Mouse (Mus musculus): ENCODE measurements around the gene A930033H14Rik. TPM values are rescaled to one million over a fixed set of nuclear protein-coding genes. Genes with fewer than 3 reads are reported as not detected.

The A930033H14Rik gene
- polyA plus RNA-seq, 1 experiment, result not detected

- H3K27ac ChIP-seq (ENCODE audit: control insufficient read depth, insufficient read depth, low read depth, low read length, poor library complexity), result no peak overlapping the region
- TF ChIP-seq POLR2A (IDR thresholded peaks at IDR 0.05; ENCODE audit: borderline replicate concordance, control insufficient read depth, low read depth, low read length) (no peak), CTCF (IDR thresholded peaks at IDR 0.05; ENCODE audit: control insufficient read depth, insufficient read depth, low read length) (no peak)
- peaks cover 5% of the 10 kb centered on the region for H3K4me1 ChIP-seq (ENCODE audit: control insufficient read depth, insufficient read depth, low read length)
- 85% methylated on average over 4 of the region's 4 CpGs for WGBS
- H3K4me3 ChIP-seq (replicated peaks; ENCODE audit: control insufficient read depth, low read depth, low read length), result no peak overlapping the region
These were observed 32.3 kb upstream of the A930033H14Rik start for GRCm38 (mm10) chr10:69245151-69245550.

- TF ChIP-seq POLR2A (IDR thresholded peaks at IDR 0.05; ENCODE audit: borderline replicate concordance, control insufficient read depth, low read depth, low read length) (no peak), CTCF (IDR thresholded peaks at IDR 0.05; ENCODE audit: control insufficient read depth, insufficient read depth, low read length) (no peak)
- WGBS, result 49% methylated on average over 2 of the region's 2 CpGs
- no peak overlapping the region for H3K27ac ChIP-seq (ENCODE audit: control insufficient read depth, insufficient read depth, low read depth, low read length, poor library complexity)
- no peak overlapping the region for H3K4me3 ChIP-seq (replicated peaks; ENCODE audit: control insufficient read depth, low read depth, low read length)
- H3K4me1 ChIP-seq (ENCODE audit: control insufficient read depth, insufficient read depth, low read length), result no peaks in the 10 kb centered on the region
These were observed 27.6 kb upstream of the A930033H14Rik start for GRCm38 (mm10) chr10:69240530-69240929.

GRCm38 (mm10) chr10:69238311-69238710, 25.4 kb upstream of the A930033H14Rik start:
- no peaks in the 10 kb centered on the region for H3K4me1 ChIP-seq (ENCODE audit: control insufficient read depth, insufficient read depth, low read length)
- H3K27ac ChIP-seq (ENCODE audit: control insufficient read depth, insufficient read depth, low read depth, low read length, poor library complexity), result no peak overlapping the region
- no peak overlapping the region for H3K4me3 ChIP-seq (replicated peaks; ENCODE audit: control insufficient read depth, low read depth, low read length)
- TF ChIP-seq POLR2A (IDR thresholded peaks at IDR 0.05; ENCODE audit: borderline replicate concordance, control insufficient read depth, low read depth, low read length) (no peak), CTCF (IDR thresholded peaks at IDR 0.05; ENCODE audit: control insufficient read depth, insufficient read depth, low read length) (no peak)
- 81% methylated on average over 6 of the region's 6 CpGs for WGBS

GRCm38 (mm10) chr10:69237781-69238180, 24.9 kb upstream of the A930033H14Rik start:
- H3K4me3 ChIP-seq (replicated peaks; ENCODE audit: control insufficient read depth, low read depth, low read length), result no peak overlapping the region
- H3K4me1 ChIP-seq (ENCODE audit: control insufficient read depth, insufficient read depth, low read length), result no peaks in the 10 kb centered on the region
- WGBS, result 86% methylated on average over 9 of the region's 9 CpGs
- no peak for TF ChIP-seq POLR2A (IDR thresholded peaks at IDR 0.05; ENCODE audit: borderline replicate concordance, control insufficient read depth, low read depth, low read length)
- no peak for TF ChIP-seq CTCF (IDR thresholded peaks at IDR 0.05; ENCODE audit: control insufficient read depth, insufficient read depth, low read length)
- H3K27ac ChIP-seq (ENCODE audit: control insufficient read depth, insufficient read depth, low read depth, low read length, poor library complexity), result no peak overlapping the region

DNA sequence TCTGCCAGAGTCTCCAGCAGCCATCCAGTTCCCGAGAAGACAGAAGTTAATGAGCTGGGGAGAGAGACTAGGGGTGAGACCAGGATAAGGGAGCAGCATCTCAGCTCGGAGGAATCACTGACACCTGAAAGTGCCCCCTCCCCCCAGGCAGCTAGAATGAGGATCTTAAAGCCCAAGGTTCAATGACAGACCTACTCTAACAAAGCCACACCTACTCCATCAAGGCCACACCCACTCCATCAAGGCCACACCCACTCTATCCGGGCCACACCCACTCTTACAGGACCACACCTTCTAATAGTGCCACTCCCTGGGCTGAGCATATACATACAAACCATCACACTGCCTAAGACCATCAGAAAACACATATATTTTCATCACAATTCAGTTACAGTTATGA, 24.3 kb upstream of the A930033H14Rik start:
- H3K4me1 ChIP-seq (ENCODE audit: control insufficient read depth, insufficient read depth, low read length), result no peaks in the 10 kb centered on the region
- WGBS, result 69% methylated on average over 3 of the region's 3 CpGs
- TF ChIP-seq CTCF (IDR thresholded peaks at IDR 0.05; ENCODE audit: control insufficient read depth, insufficient read depth, low read length) (no peak), POLR2A (IDR thresholded peaks at IDR 0.05; ENCODE audit: borderline replicate concordance, control insufficient read depth, low read depth, low read length) (no peak)

DNA sequence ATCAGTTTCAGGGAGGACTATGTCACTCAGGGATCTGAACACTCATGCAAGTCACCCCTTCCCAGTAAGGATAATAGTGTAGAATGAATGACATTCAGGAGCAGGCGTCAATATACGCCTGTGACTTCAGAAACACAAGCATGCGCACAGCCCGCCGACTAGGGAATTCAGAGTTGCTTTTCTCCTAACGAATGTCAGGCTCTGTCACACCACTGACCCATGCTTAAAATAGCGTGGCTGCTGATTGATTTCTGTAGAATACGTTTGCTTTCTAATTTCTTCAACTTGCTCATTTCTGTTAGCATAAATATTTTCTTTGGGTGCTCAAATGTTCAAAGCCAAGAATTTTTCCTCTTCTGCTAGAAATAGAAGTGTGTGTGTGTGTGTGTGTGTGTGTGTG, 13.1 kb upstream of the A930033H14Rik start:
- Histone ChIP-seq H3K4me3 (replicated peaks; ENCODE audit: control insufficient read depth, low read depth, low read length) (no peak overlapping the region), H3K4me1 (ENCODE audit: control insufficient read depth, insufficient read depth, low read length) (peaks cover 2% of the 10 kb centered on the region; the same call in 1 of the 2 replicates), H3K27ac (ENCODE audit: control insufficient read depth, insufficient read depth, low read depth, low read length, poor library complexity) (no peak overlapping the region)
- TF ChIP-seq POLR2A (IDR thresholded peaks at IDR 0.05; ENCODE audit: borderline replicate concordance, control insufficient read depth, low read depth, low read length) (no peak), CTCF (IDR thresholded peaks at IDR 0.05; ENCODE audit: control insufficient read depth, insufficient read depth, low read length) (no peak)
- WGBS, result 88% methylated on average over 8 of the region's 8 CpGs

More for the DNA sequence above, 24.3 kb upstream of the A930033H14Rik start:
- H3K4me3 ChIP-seq (replicated peaks; ENCODE audit: control insufficient read depth, low read depth, low read length), result no peak overlapping the region
- H3K27ac ChIP-seq (ENCODE audit: control insufficient read depth, insufficient read depth, low read depth, low read length, poor library complexity), result no peak overlapping the region

- H3K4me3 ChIP-seq (replicated peaks; ENCODE audit: control insufficient read depth, low read depth, low read length), result no peak overlapping the region
- 88% methylated on average over 5 of the region's 5 CpGs for WGBS
- no peak overlapping the region for H3K27ac ChIP-seq (ENCODE audit: control insufficient read depth, insufficient read depth, low read depth, low read length, poor library complexity)
- TF ChIP-seq POLR2A (IDR thresholded peaks at IDR 0.05; ENCODE audit: borderline replicate concordance, control insufficient read depth, low read depth, low read length) (no peak), CTCF (IDR thresholded peaks at IDR 0.05; ENCODE audit: control insufficient read depth, insufficient read depth, low read length) (no peak)
- H3K4me1 ChIP-seq (ENCODE audit: control insufficient read depth, insufficient read depth, low read length), result peaks cover 2% of the 10 kb centered on the region; the same call in 1 of the 2 replicates
These were observed 12.6 kb upstream of the A930033H14Rik start for GRCm38 (mm10) chr10:69225471-69225870.

DNA sequence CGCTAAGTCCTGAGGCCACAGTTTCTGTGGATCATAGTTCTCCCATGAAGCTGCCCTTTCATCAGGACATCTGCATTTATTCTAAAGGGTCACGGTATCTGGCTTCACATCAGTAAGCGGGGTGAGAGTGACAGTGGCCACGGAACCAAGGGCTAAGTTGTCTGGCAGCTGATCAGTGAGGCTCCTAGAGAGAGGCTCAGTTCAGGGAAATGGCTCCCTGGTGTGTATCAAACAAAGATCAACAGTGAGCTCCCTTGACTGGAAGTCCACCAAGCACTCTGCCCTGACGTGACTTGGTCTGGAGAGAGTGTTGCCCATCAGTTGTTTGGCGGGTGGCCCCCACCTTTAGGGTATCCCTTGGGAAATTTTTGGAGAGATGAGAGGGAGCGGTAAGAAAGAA, 11.4 kb upstream of the A930033H14Rik start:
- 86% methylated on average over 7 of the region's 7 CpGs for WGBS
- Histone ChIP-seq H3K4me3 (replicated peaks; ENCODE audit: control insufficient read depth, low read depth, low read length) (no peak overlapping the region), H3K4me1 (ENCODE audit: control insufficient read depth, insufficient read depth, low read length) (peaks cover 2% of the 10 kb centered on the region; the same call in 1 of the 2 replicates), H3K27ac (ENCODE audit: control insufficient read depth, insufficient read depth, low read depth, low read length, poor library complexity) (no peak overlapping the region)
- TF ChIP-seq CTCF (IDR thresholded peaks at IDR 0.05; ENCODE audit: control insufficient read depth, insufficient read depth, low read length) (no peak), POLR2A (IDR thresholded peaks at IDR 0.05; ENCODE audit: borderline replicate concordance, control insufficient read depth, low read depth, low read length) (no peak)

GRCm38 (mm10) chr10:69223232-69223631, 10.3 kb upstream of the A930033H14Rik start:
- TF ChIP-seq CTCF (IDR thresholded peaks at IDR 0.05; ENCODE audit: control insufficient read depth, insufficient read depth, low read length) (no peak), POLR2A (IDR thresholded peaks at IDR 0.05; ENCODE audit: borderline replicate concordance, control insufficient read depth, low read depth, low read length) (no peak)
- 63% methylated on average over 4 of the region's 4 CpGs for WGBS
- H3K4me3 ChIP-seq (replicated peaks; ENCODE audit: control insufficient read depth, low read depth, low read length), result no peak overlapping the region
- H3K4me1 ChIP-seq (ENCODE audit: control insufficient read depth, insufficient read depth, low read length), result peaks cover 2% of the 10 kb centered on the region; the same call in 1 of the 2 replicates
- no peak overlapping the region for H3K27ac ChIP-seq (ENCODE audit: control insufficient read depth, insufficient read depth, low read depth, low read length, poor library complexity)
